Mouse (Mus musculus): ENCODE measurements around the gene Tmcc1. TPM values are rescaled to one million over a fixed set of nuclear protein-coding genes. Genes with fewer than 3 reads are reported as not detected.

Tmcc1 gene
- polyA plus RNA-seq, 1 experiment from 2014 or later: 12.6 TPM

- ATAC-seq (ENCODE audit: insufficient number of reproducible peaks, insufficient read depth, low FRiP score, low read depth): no peak
- Histone ChIP-seq H3K27me3 (ENCODE audit: control insufficient read depth, insufficient read depth, low read length) (peaks cover 25% of the 10 kb centered on the region), H3K4me1 (ENCODE audit: control insufficient read depth in 2 of 2, insufficient read depth in 2 of 2, low read length in 2 of 2) (peaks cover 11 to 22% of the 10 kb centered on the region in 2 experiments; a peak in 3 of 4 replicates), H3K27ac (replicated peaks in 1 of 2; ENCODE audit: control insufficient read depth in 1 of 2, insufficient read depth in 1 of 2, low read depth in 2 of 2, low read length in 2 of 2) (peak overlapping the region; percentile 10 to 76), H3K9me3 (ENCODE audit: control insufficient read depth, low read length) (peaks cover 14% of the 10 kb centered on the region), H3K9ac (ENCODE audit: low read length) (peak overlapping the region; percentile 80), H3K4me2 (ENCODE audit: low read length) (peak overlapping the region; percentile 76), H3K36me3 (ENCODE audit: control insufficient read depth, insufficient read depth, low read length) (no peaks in the 10 kb centered on the region), H3K4me3 (ENCODE audit: control insufficient read depth in 1 of 2, insufficient read depth in 1 of 2, low read depth in 1 of 2, low read length in 2 of 2) (peak overlapping the region; percentile 47 to 58)
- WGBS: 50% methylated on average over 6 of the region's 6 CpGs
Measured at GRCm38 (mm10) chr6:115992981-115993380, 200.3 kb downstream of the Tmcc1 start.

- H3K4me3 ChIP-seq (ENCODE audit: control insufficient read depth in 1 of 2, insufficient read depth in 1 of 2, low read depth in 1 of 2, low read length in 2 of 2): peak overlapping the region; percentile 47 to 58
- ATAC-seq (ENCODE audit: insufficient number of reproducible peaks, insufficient read depth, low FRiP score, low read depth): no peak
- no peaks in the 10 kb centered on the region for H3K36me3 ChIP-seq (ENCODE audit: control insufficient read depth, insufficient read depth, low read length)
- peaks cover 11 to 19% of the 10 kb centered on the region in 2 experiments; a peak in 3 of 4 replicates for H3K4me1 ChIP-seq (ENCODE audit: control insufficient read depth in 2 of 2, insufficient read depth in 2 of 2, low read length in 2 of 2)
- WGBS: 44% methylated on average over 10 of the region's 10 CpGs
- H3K27me3 ChIP-seq (ENCODE audit: control insufficient read depth, insufficient read depth, low read length): peaks cover 25% of the 10 kb centered on the region
- peaks cover 14% of the 10 kb centered on the region for H3K9me3 ChIP-seq (ENCODE audit: control insufficient read depth, low read length)
- peak overlapping the region; percentile 46 to 76 for H3K27ac ChIP-seq (replicated peaks in 1 of 2; ENCODE audit: control insufficient read depth in 1 of 2, insufficient read depth in 1 of 2, low read depth in 2 of 2, low read length in 2 of 2)
- H3K9ac ChIP-seq (ENCODE audit: low read length): peak overlapping the region; percentile 80
- H3K4me2 ChIP-seq (ENCODE audit: low read length): peak overlapping the region; percentile 76
Measured at GRCm38 (mm10) chr6:115991881-115992620, 201.2 kb downstream of the Tmcc1 start.

- Histone ChIP-seq H3K9me3 (ENCODE audit: control insufficient read depth, low read length) (peaks cover 14% of the 10 kb centered on the region), H3K4me1 (ENCODE audit: control insufficient read depth in 2 of 2, insufficient read depth in 2 of 2, low read length in 2 of 2) (peaks cover 11 to 20% of the 10 kb centered on the region in 2 experiments; a peak in 3 of 4 replicates), H3K9ac (ENCODE audit: low read length) (peak overlapping the region; percentile 80), H3K4me2 (ENCODE audit: low read length) (peak overlapping the region; percentile 76), H3K36me3 (ENCODE audit: control insufficient read depth, insufficient read depth, low read length) (no peaks in the 10 kb centered on the region), H3K27ac (replicated peaks in 1 of 2; ENCODE audit: control insufficient read depth in 1 of 2, insufficient read depth in 1 of 2, low read depth in 2 of 2, low read length in 2 of 2) (peak overlapping the region; percentile 38 to 46), H3K27me3 (ENCODE audit: control insufficient read depth, insufficient read depth, low read length) (peaks cover 25% of the 10 kb centered on the region), H3K4me3 (ENCODE audit: control insufficient read depth in 1 of 2, insufficient read depth in 1 of 2, low read depth in 1 of 2, low read length in 2 of 2) (peak overlapping the region; percentile 47 to 58)
- WGBS: 33% methylated on average over 13 of the region's 13 CpGs
- no peak for ATAC-seq (ENCODE audit: insufficient number of reproducible peaks, insufficient read depth, low FRiP score, low read depth)
Measured at GRCm38 (mm10) chr6:115991108-115991880, 202.0 kb downstream of the Tmcc1 start.

DNA sequence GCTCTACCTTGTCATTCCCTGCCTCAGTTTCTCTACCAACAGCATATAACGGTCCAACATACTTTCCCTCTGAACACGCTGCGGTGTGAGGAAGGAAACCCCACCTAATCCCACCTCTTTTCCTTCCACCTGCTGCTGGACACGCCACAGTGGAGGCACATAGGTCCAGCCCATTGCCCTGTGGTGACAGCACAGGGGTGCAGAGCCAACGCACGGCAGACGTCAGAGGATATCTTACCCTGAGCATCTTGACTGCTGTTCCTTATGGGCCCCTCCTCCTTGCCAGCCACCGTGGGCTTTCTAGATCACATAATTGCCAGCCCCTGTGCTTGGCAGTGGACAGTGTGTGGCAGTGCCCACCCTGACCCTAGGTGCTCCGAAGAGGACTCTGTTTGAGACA, 202.8 kb downstream of the Tmcc1 start:
- Histone ChIP-seq H3K4me3 (ENCODE audit: control insufficient read depth in 1 of 2, insufficient read depth in 1 of 2, low read depth in 1 of 2, low read length in 2 of 2) (peak overlapping the region; percentile 47 to 58), H3K27me3 (ENCODE audit: control insufficient read depth, insufficient read depth, low read length) (peaks cover 25% of the 10 kb centered on the region), H3K9me3 (ENCODE audit: control insufficient read depth, low read length) (peaks cover 13% of the 10 kb centered on the region), H3K27ac (replicated peaks in 1 of 2; ENCODE audit: control insufficient read depth in 1 of 2, insufficient read depth in 1 of 2, low read depth in 2 of 2, low read length in 2 of 2) (no peak overlapping the region), H3K4me1 (ENCODE audit: control insufficient read depth in 2 of 2, insufficient read depth in 2 of 2, low read length in 2 of 2) (peaks cover 16 to 28% of the 10 kb centered on the region in 2 experiments; a peak in 3 of 4 replicates), H3K9ac (ENCODE audit: low read length) (peak overlapping the region; percentile 80), H3K4me2 (ENCODE audit: low read length) (peak overlapping the region; percentile 76), H3K36me3 (ENCODE audit: control insufficient read depth, insufficient read depth, low read length) (no peaks in the 10 kb centered on the region)
- no peak for ATAC-seq (ENCODE audit: insufficient number of reproducible peaks, insufficient read depth, low FRiP score, low read depth)
- 76% methylated on average over 9 of the region's 9 CpGs for WGBS

DNA sequence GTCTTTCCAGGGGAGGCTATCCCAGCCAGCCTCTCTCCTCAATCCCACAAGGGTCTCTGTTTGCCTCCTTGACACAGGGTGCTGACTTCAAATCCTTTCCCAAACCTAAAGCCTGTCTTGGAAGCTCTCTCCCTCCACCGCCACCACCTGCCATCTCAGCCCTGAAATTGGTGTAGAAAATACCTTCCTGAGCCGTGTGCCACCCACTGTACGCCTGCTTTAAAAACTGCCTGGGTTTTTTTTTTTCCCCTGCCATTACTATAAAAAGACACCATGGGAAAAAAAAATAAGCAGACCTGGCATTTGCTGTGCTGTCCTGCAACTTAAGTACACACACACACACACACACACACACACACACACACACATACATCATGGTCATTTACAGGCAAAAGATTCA, 203.2 kb downstream of the Tmcc1 start:
- Histone ChIP-seq H3K4me3 (ENCODE audit: control insufficient read depth in 1 of 2, insufficient read depth in 1 of 2, low read depth in 1 of 2, low read length in 2 of 2) (peak overlapping the region; percentile 47 to 58), H3K27me3 (ENCODE audit: control insufficient read depth, insufficient read depth, low read length) (peaks cover 25% of the 10 kb centered on the region), H3K4me1 (ENCODE audit: control insufficient read depth in 2 of 2, insufficient read depth in 2 of 2, low read length in 2 of 2) (peaks cover 19 to 32% of the 10 kb centered on the region in 2 experiments; a peak in 3 of 4 replicates), H3K4me2 (ENCODE audit: low read length) (peak overlapping the region; percentile 76), H3K27ac (replicated peaks in 1 of 2; ENCODE audit: control insufficient read depth in 1 of 2, insufficient read depth in 1 of 2, low read depth in 2 of 2, low read length in 2 of 2) (no peak overlapping the region), H3K9ac (ENCODE audit: low read length) (peak overlapping the region; percentile 80), H3K36me3 (ENCODE audit: control insufficient read depth, insufficient read depth, low read length) (no peaks in the 10 kb centered on the region), H3K9me3 (ENCODE audit: control insufficient read depth, low read length) (peaks cover 10% of the 10 kb centered on the region)
- 56% methylated on average over 3 of the region's 3 CpGs for WGBS
- no peak for ATAC-seq (ENCODE audit: insufficient number of reproducible peaks, insufficient read depth, low FRiP score, low read depth)

- Histone ChIP-seq H3K4me2 (ENCODE audit: low read length) (peak overlapping the region; percentile 76), H3K4me1 (ENCODE audit: control insufficient read depth in 2 of 2, insufficient read depth in 2 of 2, low read length in 2 of 2) (peaks cover 24 to 35% of the 10 kb centered on the region in 2 experiments), H3K36me3 (ENCODE audit: control insufficient read depth, insufficient read depth, low read length) (no peaks in the 10 kb centered on the region), H3K9me3 (ENCODE audit: control insufficient read depth, low read length) (peaks cover 5% of the 10 kb centered on the region), H3K4me3 (ENCODE audit: control insufficient read depth in 1 of 2, insufficient read depth in 1 of 2, low read depth in 1 of 2, low read length in 2 of 2) (peak overlapping the region; percentile 47 to 58), H3K27me3 (ENCODE audit: control insufficient read depth, insufficient read depth, low read length) (peaks cover 24% of the 10 kb centered on the region), H3K27ac (replicated peaks in 1 of 2; ENCODE audit: control insufficient read depth in 1 of 2, insufficient read depth in 1 of 2, low read depth in 2 of 2, low read length in 2 of 2) (no peak overlapping the region), H3K9ac (ENCODE audit: low read length) (peak overlapping the region; percentile 80)
- no peak for ATAC-seq (ENCODE audit: insufficient number of reproducible peaks, insufficient read depth, low FRiP score, low read depth)
- 64% methylated on average over 4 of the region's 4 CpGs for whole genome bisulfite sequencing
Measured at GRCm38 (mm10) chr6:115989607-115990006, 203.7 kb downstream of the Tmcc1 start.

GRCm38 (mm10) chr6:115989032-115989431, 204.3 kb downstream of the Tmcc1 start:
- no peak for ATAC-seq (ENCODE audit: insufficient number of reproducible peaks, insufficient read depth, low FRiP score, low read depth)
- WGBS: 70% methylated on average over 5 of the region's 5 CpGs
- Histone ChIP-seq H3K9me3 (ENCODE audit: control insufficient read depth, low read length) (no peaks in the 10 kb centered on the region; the same call in 1 of the 2 replicates), H3K4me3 (ENCODE audit: control insufficient read depth in 1 of 2, insufficient read depth in 1 of 2, low read depth in 1 of 2, low read length in 2 of 2) (peak overlapping the region; percentile 47 to 58), H3K27ac (replicated peaks in 1 of 2; ENCODE audit: control insufficient read depth in 1 of 2, insufficient read depth in 1 of 2, low read depth in 2 of 2, low read length in 2 of 2) (no peak overlapping the region), H3K27me3 (ENCODE audit: control insufficient read depth, insufficient read depth, low read length) (peaks cover 18% of the 10 kb centered on the region), H3K9ac (ENCODE audit: low read length) (peak overlapping the region; percentile 80; the same call in 1 of the 2 replicates), H3K36me3 (ENCODE audit: control insufficient read depth, insufficient read depth, low read length) (no peaks in the 10 kb centered on the region), H3K4me1 (ENCODE audit: control insufficient read depth in 2 of 2, insufficient read depth in 2 of 2, low read length in 2 of 2) (peaks cover 25 to 35% of the 10 kb centered on the region in 2 experiments), H3K4me2 (ENCODE audit: low read length) (peak overlapping the region; percentile 76)

Data from heart, embryonic 14.5 days (tissue).